Comparison of ENCODE assay signal across 10 mouse cellular contexts in genomic region chr9:14463668-14464067, GRCm38 (mm10). TPM values are rescaled to one million over a fixed set of nuclear protein-coding genes. Genes with fewer than 3 reads are reported as not detected.
DNase-seq lines count a peak whose midpoint lies in the region; ATAC-seq and TF ChIP-seq lines count a peak whose summit lies in the region.
"Not testable (repeated sequence)": the region's sequence is repeated elsewhere in the genome, so short reads cannot be mapped to it uniquely, and the experiment has no call there.
"Had no signal": no experiment of that assay in that cellular context is flagged by ENCODE, and none has a peak within 500 bp of the region (broad histone marks: within the 10 kb centered on the region; RNA-seq: fewer than 3 reads in every experiment).

No protein-coding gene starts in this region.

- ATAC-seq in erythroid progenitor cell, adult 5-6 weeks (replicated peaks; ENCODE audit: low FRiP score, poor library complexity, severe bottlenecking): peak; percentile 56
- peak; percentile 79 for ATAC-seq in megakaryocyte progenitor cell, adult 5-6 weeks (replicated peaks; ENCODE audit: poor library complexity)

- not testable (repeated sequence) for H3K79me2 ChIP-seq in MEL (ENCODE audit: control insufficient read depth, insufficient read depth, low read length, poor library complexity)

- H3K9me3 ChIP-seq in MEL (replicated peaks; ENCODE audit: insufficient read depth, low read length): not testable (repeated sequence)

- TF ChIP-seq CTCF in MEL (IDR thresholded peaks at IDR 0.05 in 2 of 3, conservative IDR thresholded peaks at IDR 0.05 in 1 of 3; ENCODE audit: control insufficient read depth in 1 of 3, insufficient read depth in 1 of 3, low read depth in 2 of 3, low read length in 3 of 3, poor library complexity in 1 of 3, severe bottlenecking in 1 of 3): peak; percentile 25 to 64 (median 48)
- peak; percentile 25 for TF ChIP-seq CTCF in layer of hippocampus, adult 2 months (conservative IDR thresholded peaks at IDR 0.05)

- not testable (repeated sequence) for H3K36me3 ChIP-seq in MEL (ENCODE audit: control insufficient read depth in 1 of 2, insufficient read depth in 2 of 2, low read length in 2 of 2)

- TF ChIP-seq RAD21 in MEL (IDR thresholded peaks at IDR 0.05; ENCODE audit: low read depth, low read length): peak; percentile 29

- H3K9ac ChIP-seq in MEL (ENCODE audit: control insufficient read depth, low read depth, low read length, poor library complexity, severe bottlenecking): not testable (repeated sequence)

- peaks cover 11 to 23% of the 10 kb centered on the region in 2 experiments for H3K27me3 ChIP-seq in MEL (ENCODE audit: control insufficient read depth in 1 of 2, insufficient read depth in 2 of 2, low read length in 2 of 2)

- not testable (repeated sequence) for TF ChIP-seq EP300 in MEL (IDR thresholded peaks at IDR 0.05; ENCODE audit: low read depth in 1 of 2, low read length in 2 of 2)

- not testable (repeated sequence) for H3K27ac ChIP-seq in MEL (ENCODE audit: control insufficient read depth, low read depth, low read length); layer of hippocampus, adult 2 months

- H3K4me3 ChIP-seq in MEL (ENCODE audit: control insufficient read depth in 1 of 2, insufficient read depth in 1 of 2, low read depth in 2 of 2, low read length in 2 of 2); layer of hippocampus, adult 2 months: not testable (repeated sequence)

- not testable (repeated sequence) for DNase-seq in MEL (ENCODE audit: low read depth, low spot score); layer of hippocampus, adult 2 months (ENCODE audit: low spot score in 2 of 2)
- peak; percentile 3 for DNase-seq in brain, adult 2 months (ENCODE audit: low read depth, low spot score)

- not testable (repeated sequence) for TF ChIP-seq POLR2A in MEL (IDR thresholded peaks at IDR 0.05; ENCODE audit: control insufficient read depth in 1 of 2, insufficient read depth in 1 of 2, low read depth in 1 of 2, low read length in 2 of 2, poor library complexity in 1 of 2)

- H3K4me1 ChIP-seq in MEL (ENCODE audit: control insufficient read depth in 1 of 2, insufficient read depth in 2 of 2, low read length in 2 of 2): not testable (repeated sequence)

TF ChIP-seq in MEL, 35 proteins besides CTCF, POLR2A, EP300 and RAD21:
- TF ChIP-seq SMC3 (IDR thresholded peaks at IDR 0.05; ENCODE audit: low read depth, low read length): peak; percentile 64
- TF ChIP-seq ZC3H11A (IDR thresholded peaks at IDR 0.05; ENCODE audit: low read depth, low read length): peak; percentile 29; the same call in 1 of the 2 replicates

RNA-seq across cellular contexts. Expression of gene Kdm4d, which starts 36.6 kb away (rescaled TPM):
- 0.56 and 0.58 TPM in 2 replicates for total RNA-seq in MEL (2012; rRNA removed)
- polyA plus RNA-seq in MEL (2012; ENCODE audit: insufficient read depth in 1 of 2, insufficient read length in 2 of 2, low read depth in 1 of 2, low replicate concordance in 2 of 2, missing spikeins in 1 of 2): under 1 TPM in 1 of 2 experiments, not detected in 1; 0.40 TPM
- not detected in 2 replicates for total RNA-seq in erythroid progenitor cell, adult 5-6 weeks (2015; ENCODE audit: low replicate concordance)
- 0.13 TPM in 1 of 2 replicates, not detected in the other for total RNA-seq in erythroid progenitor cell, adult 5-6 weeks (2017; ENCODE audit: low replicate concordance)
- 1 to 10 TPM; 1.0 to 1.3 TPM for total RNA-seq in layer of hippocampus, adult 2 months (2021)
- 0.17 TPM in 1 of 2 replicates, not detected in the other for total RNA-seq in megakaryocyte progenitor cell, adult 5-6 weeks (2015)
- 0.12 and 0.84 TPM in 2 replicates for total RNA-seq in megakaryocyte progenitor cell, adult 5-6 weeks (2017)
- total RNA-seq: gastrocnemius, adult 2 months; gastrocnemius, postnatal 14 days; heart, adult 18-20 months; heart, postnatal 14 days had no signal
- polyA plus RNA-seq: forebrain, embryonic 11.5 days had no signal

RNA-seq across cellular contexts. Expression of gene Cwc15, which starts 36.7 kb away (rescaled TPM):
- total RNA-seq in MEL (2012; rRNA removed): 326 and 331 TPM in 2 replicates
- polyA plus RNA-seq in MEL (2012; ENCODE audit: insufficient read depth in 1 of 2, insufficient read length in 2 of 2, low read depth in 1 of 2, low replicate concordance in 2 of 2, missing spikeins in 1 of 2): 100 to 1,000 TPM; 196 to 562 TPM
- 77.8 and 93.1 TPM in 2 replicates for total RNA-seq in erythroid progenitor cell, adult 5-6 weeks (2015; ENCODE audit: low replicate concordance)
- total RNA-seq in erythroid progenitor cell, adult 5-6 weeks (2017; ENCODE audit: low replicate concordance): 81.4 and 94.3 TPM in 2 replicates
- 10 to 100 TPM; 80.7 to 90.5 TPM for total RNA-seq in layer of hippocampus, adult 2 months (2021)
- total RNA-seq in megakaryocyte progenitor cell, adult 5-6 weeks (2015): 199 and 231 TPM in 2 replicates
- 247 and 284 TPM in 2 replicates for total RNA-seq in megakaryocyte progenitor cell, adult 5-6 weeks (2017)
